Mouse (Mus musculus) right cerebral cortex, postnatal 4 days (tissue): ENCODE results near the gene Sim2.

Source experiments
- DNase-seq: peaks from one replicate; pipeline ENCODE4 v3.0.0-alpha.2; 2022

Gene Sim2

DNA sequence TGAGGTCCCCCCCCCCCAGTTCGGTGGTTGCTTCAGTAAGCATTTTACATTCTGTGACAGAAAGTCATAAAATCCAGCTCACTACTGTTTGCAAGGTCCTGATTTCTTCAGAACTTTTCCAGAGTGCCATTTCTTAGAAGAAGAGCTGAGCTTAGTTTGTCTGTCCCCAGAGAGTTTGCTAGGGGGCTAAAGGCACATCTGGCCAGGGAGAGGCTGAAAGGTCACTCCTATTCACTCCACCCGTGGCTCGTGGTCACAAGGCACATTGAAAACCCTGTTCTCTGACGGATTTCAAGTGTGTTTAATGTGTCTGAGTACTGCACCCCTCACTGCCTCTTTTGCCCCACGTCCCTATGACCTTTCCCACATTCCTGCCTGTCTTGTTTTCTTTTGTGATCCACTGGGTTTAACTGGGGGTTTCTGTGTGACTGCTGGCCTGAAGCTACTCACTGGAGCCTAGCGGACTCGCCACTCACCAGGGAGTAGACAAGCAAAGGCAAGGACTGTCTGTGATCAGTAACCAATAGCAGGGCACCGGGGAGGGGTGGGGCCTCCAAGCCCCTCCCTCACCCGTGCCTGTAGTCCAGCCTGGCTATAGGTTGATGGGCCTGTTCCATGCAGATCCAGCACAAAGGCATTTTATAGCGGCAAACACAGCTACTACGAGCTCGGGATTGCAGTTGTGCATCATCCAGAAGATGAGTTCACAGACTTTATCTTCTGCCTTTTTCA lies 13.2 kb downstream of the Sim2 start:
- DNase-seq: no peak

DNA sequence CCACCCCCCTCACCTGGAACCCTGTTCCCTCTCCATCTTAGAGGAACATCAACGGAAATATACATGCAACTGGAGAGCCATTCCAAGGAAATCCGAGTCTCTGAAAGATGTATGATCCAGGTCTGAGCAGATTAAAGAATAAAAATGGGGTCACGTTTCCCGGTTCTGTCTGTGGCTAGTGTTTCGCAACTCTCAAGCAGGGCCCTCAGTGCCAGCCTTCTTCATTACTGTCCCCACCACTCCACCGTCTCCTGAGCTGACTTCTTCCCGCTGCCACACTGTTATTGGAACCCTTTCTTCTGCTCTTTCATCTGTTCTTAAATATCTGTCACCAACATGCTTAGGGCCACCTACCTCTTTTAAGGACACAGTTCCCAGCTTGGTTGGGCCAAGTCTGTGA lies 28.4 kb downstream of the Sim2 start:
- no peak for DNase-seq

DNA sequence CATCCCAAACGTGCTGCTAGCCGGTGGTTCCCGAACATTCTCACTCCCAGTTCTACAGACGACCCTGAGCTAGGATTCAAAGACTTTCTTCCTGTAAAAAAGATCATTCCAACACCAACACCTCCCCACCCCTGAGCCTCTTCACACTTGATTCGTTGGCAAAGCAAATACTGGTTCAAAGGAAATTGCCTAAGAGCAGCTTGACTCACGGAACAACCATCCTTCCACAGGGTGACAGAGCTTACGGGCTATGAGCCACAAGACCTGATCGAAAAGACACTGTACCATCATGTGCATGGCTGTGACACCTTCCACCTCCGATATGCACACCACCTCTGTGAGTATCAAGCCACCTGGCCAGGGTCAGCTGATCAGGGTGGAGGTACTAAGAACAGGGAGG lies 30.0 kb downstream of the Sim2 start:
- no peak for DNase-seq

DNA sequence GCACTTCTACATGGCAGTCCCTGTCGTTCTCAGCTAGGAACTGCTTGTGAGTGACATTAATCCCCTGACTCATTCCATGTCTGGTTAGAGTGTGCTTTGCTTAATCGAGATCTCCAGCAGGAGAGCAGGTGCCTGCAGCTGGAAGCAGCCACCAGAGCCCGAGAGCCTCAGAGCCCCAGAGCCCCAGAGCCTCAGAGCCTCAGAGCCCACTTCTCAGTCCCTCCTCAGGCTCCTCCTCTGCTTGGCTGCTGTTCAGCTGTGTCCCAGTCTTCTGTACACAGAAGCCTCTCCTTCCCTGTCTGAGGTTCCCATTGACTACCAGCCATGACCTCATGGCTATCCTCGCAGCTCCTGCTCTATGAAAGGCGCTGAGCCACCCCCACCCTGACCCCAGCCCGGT lies 32.6 kb downstream of the Sim2 start:
- DNase-seq: no peak

DNA sequence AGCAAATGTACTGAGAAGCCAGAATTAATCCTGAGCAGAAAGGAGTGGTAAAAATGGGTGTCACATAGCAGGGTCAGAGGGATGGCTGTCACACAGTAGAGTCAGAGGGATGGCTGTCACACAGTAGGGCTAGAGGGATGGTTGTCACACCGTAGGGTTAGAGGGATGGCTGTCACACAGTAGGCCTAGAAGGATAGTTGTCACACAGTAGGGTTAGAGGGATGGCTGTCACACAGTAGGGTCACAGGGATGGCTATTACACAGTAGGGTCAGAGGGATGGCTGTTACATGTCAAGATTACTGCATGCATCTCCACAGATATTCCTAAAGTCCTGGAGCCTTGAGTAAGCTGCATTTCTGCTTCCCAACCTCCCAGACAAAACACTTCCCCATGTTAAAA lies 33.7 kb downstream of the Sim2 start:
- DNase-seq: no peak

DNA sequence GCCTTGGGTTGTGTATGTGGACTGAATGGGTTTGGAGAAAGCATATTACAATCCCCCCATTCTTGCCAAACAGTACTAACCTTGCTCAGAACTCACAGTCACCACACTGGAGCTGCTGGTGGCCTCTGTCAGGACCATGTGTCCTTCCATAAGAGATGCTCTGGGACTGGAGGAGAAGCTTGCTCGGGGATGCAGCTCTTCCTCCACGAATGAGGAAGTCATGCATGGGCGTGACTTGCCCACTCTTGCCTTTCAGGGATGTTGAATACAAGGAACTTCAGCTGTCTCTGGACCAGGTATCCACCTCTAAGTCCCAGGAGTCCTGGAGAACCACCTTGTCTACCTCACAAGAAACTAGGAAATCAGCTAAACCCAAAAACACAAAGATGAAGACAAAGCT lies 37.6 kb downstream of the Sim2 start:
- DNase-seq: no peak

DNA sequence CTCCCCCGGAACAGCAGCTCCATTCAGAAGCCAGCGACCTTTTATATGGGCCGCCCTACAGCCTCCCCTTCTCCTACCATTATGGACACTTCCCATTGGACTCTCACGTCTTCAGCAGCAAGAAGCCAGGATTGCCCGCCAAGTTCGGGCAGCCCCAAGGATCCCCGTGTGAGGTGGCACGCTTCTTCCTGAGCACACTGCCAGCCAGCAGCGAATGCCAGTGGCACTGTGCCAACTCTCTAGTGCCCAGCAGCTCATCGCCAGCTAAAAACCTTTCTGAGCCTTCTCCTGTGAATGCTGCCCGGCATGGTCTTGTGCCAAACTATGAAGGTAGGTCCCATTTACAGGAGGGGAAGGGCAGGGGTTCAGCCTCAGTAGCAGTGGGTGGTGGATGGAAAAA lies 38.5 kb downstream of the Sim2 start:
- DNase-seq: peak; percentile 66

DNA sequence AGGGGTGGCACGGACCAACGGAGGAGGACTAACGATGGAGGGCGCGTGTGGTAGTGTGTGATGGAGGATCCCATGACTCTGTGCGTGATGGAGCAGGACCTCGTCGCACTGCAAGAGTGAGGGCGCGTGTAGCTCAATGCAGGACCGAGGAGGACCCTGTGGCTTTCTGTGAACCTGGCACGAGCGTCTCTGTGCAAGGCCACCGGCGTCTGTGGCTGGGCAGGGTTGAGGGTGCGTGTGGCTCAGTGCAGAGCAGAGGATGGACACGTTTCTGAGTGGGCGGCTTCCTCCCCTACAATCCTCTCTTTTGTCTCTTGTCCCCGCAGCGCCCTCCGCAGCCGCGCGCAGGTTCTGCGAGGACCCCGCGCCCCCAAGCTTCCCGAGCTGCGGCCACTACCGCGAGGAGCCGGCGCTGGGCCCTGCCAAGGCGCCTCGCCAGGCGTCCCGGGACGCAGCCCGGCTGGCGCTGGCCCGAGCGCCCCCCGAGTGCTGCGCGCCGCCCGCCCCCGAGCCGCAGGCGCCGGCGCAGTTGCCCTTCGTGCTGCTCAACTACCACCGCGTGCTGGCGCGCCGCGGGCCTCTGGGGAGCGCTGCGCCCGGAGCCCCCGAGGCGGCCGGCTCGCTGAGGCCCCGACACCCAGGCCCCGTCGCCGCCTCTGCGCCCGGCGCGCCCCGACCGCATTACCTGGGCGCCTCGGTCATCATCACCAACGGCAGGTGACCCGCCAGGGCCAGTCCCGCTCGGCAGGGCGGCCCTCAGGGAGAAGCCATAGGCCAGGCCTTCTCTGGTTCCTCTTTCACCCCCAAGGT lies 40.6 kb downstream of the Sim2 start:
- DNase-seq: peak; percentile 35

DNA sequence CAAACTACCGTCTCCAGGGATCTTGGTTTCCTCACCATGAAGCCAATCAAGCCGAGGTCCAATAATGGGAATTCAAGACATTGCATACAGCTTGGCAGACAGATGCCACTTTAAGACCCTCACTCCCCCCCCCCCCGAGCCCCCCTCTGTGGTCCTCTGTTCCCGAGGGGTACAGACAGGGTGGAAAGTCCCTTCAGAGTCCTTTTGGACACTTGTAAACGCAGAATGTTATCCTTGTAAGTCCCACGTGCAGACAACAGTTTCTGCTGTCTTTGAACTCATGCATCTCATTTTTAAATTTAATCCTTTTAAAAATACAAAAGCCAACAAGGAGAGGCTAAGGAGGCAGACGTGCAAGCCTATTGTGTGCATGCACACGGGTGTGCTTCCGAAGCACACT lies 41.5 kb downstream of the Sim2 start:
- DNase-seq: no peak

DNA sequence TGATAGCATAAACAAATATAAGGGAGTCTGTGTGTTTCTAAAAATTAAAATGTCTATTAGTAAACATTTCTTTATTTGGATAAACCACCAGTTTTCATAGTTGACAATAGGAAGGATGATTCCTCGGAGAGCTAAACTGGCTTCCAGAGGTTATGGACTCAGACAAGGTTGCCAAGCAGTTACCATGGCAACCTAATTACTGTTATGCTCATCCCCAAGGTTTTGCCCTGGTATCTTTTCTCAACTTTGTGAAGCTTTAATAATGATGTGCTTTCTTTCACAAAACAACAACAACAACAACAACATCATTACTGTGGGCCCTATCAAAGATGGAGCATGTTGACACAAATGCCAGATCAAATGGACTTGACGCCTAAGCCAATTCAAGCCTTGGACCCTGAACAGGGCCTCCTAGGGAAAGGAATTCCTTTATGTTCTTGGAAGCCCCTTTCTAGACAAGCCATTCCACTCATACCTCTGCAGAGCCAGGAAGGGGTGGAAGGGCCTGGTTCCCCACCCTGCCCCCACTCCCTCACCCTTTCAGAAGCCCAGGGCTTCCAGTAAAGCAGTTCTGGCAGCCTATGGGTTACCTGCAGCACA lies 43.6 kb downstream of the Sim2 start:
- DNase-seq: no peak

DNA sequence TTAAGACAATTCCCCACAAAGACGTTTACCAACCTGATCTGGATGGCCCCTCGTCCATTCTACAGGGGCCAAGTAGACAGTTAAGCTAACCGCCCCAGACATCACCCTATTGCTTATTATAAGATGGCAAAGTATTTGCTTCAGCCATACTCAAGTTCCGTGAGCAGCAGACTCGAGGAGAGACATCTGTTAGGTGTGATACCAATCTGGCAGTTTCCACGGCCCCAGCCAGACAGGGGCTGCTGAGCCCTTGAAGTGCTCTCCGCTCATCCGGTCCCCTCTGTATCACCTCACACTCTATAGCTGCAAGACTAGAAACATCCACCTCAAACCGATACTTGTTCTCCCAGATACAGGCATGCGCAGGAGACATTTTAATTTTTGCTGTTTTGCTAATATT lies 49.5 kb downstream of the Sim2 start:
- no peak for DNase-seq

DNA sequence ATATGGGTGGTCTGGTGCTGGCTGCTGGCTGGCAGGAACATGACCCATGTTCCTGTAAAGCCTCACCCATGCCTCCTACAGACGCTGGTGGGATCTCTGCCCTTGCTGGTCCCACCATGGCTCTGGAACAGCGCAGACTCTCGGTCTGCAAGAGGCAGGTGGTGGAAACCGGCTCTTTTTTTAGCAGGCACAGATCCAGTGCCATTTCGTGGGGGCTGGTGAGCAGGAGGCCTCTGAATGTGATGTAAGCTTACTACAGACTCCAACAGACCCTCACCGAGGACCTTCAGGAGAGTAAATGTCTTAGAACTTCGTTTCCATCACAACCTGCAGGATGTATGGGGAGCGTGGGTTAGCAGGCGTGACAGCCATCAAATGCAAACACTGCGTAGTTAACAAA lies 56.0 kb downstream of the Sim2 start:
- DNase-seq: no peak

DNA sequence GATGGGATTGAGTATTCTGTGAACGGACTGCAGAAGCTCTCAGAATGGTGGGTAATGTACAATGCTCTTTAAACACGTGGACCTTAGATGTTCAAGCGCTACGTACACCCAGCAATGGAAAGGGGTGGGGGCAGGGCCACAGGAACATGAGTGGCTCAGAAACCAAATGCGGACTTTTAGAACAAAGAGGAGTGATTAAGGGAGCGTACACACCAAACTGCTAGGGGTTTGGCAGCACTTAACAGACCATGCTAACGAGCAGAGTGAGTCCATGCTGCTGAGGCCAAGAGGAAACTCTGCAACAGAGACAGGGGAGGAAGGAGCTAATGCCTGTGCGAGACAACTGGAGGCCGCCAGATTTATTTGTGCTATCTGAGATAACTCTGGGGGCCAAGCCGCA lies 58.6 kb downstream of the Sim2 start:
- DNase-seq: no peak

DNA sequence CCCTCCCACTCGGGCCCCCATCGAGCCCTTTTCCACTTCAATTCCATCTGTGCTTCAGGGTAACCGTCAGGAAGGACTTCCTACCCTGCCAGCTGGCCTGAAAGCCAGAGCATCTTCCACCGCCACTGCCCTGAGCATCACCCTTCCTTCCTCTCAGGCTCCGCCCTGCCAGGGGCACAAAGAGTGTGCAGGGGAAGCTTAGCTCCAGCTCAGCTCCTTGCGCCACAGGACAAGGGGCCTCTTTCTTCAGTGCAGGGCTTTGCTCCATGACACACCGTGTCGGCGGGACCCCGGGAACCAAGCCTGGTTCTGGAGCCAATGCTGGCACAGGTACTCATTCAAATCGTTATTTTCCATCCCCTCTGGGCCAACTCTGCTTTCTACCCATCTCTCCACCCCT lies 63.4 kb downstream of the Sim2 start:
- DNase-seq: no peak

DNA sequence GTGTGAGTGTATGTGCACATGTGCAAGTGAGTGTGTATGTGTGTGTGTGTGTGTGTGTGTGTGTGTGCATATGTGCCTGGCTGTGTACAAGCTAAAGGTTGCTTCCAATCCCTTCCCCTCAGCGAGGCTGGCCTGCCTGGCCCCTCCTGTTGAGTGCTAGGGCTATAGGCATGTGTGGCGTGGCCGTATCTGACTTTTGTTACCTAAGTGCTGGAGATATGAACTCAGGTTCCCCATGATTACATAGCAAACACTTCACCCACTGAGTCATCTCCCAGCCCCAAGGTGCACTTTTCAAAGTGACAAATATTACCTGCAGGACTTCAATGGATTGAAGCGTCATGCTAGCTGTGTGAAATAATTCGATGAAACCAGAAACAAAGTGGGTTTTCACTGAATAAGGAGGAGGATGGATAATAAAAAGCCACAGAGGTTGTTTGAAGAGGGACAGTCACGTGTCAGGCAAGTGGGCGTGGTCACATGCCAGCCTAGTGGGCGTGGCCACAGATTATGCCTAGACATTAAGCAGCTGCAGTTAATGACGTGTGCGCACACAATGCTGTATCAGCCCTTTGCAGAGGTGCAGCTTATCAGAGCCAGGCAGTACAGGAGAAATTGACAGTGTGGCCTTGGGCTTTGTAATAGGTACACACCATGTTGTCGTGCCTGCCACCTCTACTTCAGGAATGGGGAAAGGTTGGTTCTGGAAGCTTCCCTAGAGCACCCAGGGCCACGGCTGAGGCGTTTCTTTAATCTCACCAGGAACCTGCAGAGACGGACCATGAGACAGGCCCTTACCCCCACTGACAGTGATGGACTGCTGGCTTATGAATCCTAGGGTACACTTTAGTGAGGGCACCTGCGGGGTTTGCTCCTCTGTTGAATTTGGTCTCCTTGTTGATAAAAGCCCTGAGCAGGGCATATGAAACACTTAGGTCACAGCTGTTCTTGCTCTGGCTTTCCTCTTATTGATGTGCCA lies 65.7 kb downstream of the Sim2 start:
- DNase-seq: no peak

DNA sequence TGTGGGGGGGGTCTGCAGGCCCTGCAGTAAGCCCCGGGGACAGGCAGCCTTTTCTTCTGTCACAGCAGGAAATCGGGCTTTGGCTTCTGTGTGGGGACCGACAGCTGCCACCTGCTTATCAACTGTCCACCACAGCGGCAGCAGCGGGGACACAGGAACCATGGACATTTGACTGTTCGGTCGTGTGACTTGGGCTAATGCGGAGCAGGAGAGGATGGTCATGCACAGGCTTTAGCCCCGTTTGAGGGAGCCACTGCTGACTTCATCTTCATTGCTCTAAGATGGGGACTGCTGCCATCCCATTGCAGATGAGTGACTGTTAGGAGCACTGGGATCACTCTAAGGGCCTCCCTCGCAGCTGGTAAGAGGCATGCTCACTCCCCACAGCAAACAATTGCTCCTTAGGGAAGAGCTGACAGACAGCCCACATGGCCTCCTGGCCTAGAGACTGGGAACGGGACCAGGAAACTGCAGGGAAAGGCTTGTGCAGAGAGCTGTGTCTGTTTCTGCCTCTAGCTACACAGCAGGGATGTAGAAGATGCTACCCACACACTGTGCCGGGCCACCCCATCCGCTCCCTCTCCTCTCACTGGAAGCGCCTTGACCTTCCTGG lies 70.4 kb downstream of the Sim2 start:
- no peak for DNase-seq

DNA sequence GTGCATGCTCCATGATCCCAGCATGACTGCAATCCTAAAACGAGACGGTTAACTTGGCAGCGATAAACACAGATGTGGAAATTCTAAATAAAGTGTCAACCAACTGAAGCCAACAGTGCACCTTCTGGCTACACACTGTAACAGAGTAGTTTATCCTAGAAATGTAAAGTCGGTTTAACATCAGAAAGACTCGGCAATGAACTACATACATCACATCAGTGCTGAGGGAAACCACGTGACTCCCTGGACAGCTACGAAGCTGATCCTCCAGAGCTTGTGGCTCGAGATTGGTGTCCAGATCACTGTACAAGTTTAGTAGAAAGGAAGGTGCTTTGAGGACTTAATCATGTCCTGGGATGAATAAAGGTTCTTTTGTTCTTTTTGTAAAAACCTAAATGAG lies 73.1 kb downstream of the Sim2 start:
- no peak for DNase-seq

DNA sequence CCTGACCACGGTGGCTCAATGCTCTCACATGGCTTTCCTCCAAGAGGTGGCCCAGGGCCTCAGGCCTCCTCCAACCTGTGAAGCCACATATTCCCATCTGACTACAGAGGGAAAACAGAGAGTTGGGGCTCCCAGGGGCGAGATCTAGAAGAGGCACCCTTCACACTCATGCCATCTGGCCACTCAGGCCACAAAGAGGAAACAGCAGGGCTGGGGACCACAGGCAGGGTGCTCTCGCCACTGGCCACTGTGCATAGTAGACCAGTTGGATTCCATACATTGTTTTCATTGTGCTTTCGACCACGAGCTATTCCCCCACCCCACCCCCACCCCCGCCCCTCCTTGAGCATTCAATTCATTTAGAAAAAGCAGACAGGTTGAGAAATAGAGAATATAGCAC lies 77.3 kb downstream of the Sim2 start:
- DNase-seq: no peak

DNA sequence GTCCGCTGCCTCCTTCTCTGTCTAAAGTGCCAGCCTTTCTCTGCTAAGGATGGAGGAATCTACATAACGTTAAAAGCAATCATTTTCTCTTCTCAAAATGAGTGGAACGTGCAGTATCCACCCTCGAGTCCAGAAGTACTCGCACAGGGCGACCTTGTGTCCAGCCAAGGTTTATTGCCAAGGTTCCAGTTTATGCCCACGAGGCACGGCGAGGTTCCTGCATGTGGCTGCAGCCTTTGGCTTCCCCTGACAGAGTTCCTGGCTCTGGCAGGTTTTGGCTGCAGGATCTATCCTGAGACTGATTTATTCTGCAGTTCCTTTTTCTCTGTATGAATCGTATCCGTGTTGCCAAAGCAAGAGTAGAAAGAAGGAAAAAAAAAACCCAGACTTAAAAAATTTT lies 78.3 kb downstream of the Sim2 start:
- no peak for DNase-seq

DNA sequence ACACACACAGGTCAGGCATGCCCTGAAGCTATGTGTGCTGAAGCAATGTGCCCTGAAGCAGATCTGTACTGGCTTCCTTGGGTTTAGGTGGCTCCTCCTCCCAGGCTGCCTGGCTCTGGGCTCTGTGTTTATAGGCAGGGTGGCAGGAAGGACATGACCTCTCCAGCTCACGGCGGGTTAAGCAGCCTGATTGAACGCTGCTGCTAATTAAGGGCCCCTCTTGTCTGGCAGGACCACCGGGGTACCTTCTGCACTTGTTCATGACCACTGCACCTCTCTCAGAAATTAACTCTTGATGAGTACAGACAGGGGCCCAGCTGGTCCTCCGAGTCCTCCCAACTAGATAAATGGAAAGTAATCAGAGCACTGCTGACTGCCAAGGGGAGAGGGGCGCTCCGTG lies 79.5 kb downstream of the Sim2 start:
- no peak for DNase-seq

DNA sequence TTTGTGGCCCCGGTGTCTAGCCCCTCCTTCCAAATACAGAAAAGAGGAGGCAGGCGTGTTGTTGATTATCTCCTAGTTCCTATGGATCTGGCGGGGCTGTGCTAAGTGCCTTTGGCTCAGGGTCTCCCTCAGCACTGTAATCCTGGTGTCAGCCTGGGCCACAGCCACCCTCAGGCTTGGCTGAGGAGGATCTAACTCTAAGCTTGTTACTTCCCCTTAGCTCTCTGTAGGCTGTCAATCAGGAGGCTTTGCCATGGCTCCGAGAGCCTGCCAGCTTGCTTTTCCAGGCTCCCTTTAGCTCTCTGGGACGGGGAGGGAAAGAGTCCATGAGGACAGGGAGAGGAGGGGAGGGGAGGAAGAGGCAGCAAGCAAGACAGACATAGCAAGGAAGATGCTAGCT lies 80.2 kb downstream of the Sim2 start:
- DNase-seq: no peak
